Comparison of ENCODE assay signal across 14 mouse cellular contexts in genomic region chr10:93944241-93944640, GRCm38 (mm10). TPM values are rescaled to one million over a fixed set of nuclear protein-coding genes. Genes with fewer than 3 reads are reported as not detected.
DNase-seq lines count a peak whose midpoint lies in the region; ATAC-seq and TF ChIP-seq lines count a peak whose summit lies in the region.
"Had no signal": no experiment of that assay in that cellular context is flagged by ENCODE, and none has a peak within 500 bp of the region (broad histone marks: within the 10 kb centered on the region; RNA-seq: fewer than 3 reads in every experiment).

No protein-coding gene starts in this region.

- DNase-seq in heart, adult 11 months = peak; percentile 79
- no peak for DNase-seq in heart, adult 9 months (ENCODE audit: low spot score in 2 of 2)
- peak; percentile 46 for DNase-seq in lung, postnatal 0 days (ENCODE audit: low spot score)
- DNase-seq in lung, adult 18-20 months = no peak
- peak; percentile 91 for DNase-seq in adrenal gland, postnatal 14 days
- no peak for DNase-seq in layer of hippocampus, adult 18-20 months (ENCODE audit: low spot score in 2 of 2)
- DNase-seq: lung, adult 2 months; midbrain, embryonic 14.5 days; right cerebral cortex, postnatal 14 days had no signal

- TF ChIP-seq EP300 in lung, postnatal 0 days (IDR thresholded peaks at IDR 0.05) = no peak

- no peak for TF ChIP-seq POLR2A in olfactory bulb, adult 2 months (IDR thresholded peaks at IDR 0.05; ENCODE audit: insufficient read depth, low read depth, low read length)

- no peaks in the 10 kb centered on the region for H3K9me3 ChIP-seq in lung, postnatal 0 days (ENCODE audit: low read length)
- no peaks in the 10 kb centered on the region for H3K9me3 ChIP-seq in hindbrain, embryonic 16.5 days (ENCODE audit: control insufficient read depth, low read length)
- H3K9me3 ChIP-seq: hindbrain, embryonic 10.5 days; limb, embryonic 12.5 days; neural tube, embryonic 13.5 days had no signal

- H3K4me3 ChIP-seq in lung, postnatal 0 days (ENCODE audit: low read depth, low read length) = no peak overlapping the region
- H3K4me3 ChIP-seq in olfactory bulb, adult 2 months (ENCODE audit: insufficient read depth, low read depth, low read length) = no peak overlapping the region
- H3K4me3 ChIP-seq in hindbrain, embryonic 16.5 days (ENCODE audit: low read length) = no peak overlapping the region
- H3K4me3 ChIP-seq: hindbrain, embryonic 10.5 days; limb, embryonic 12.5 days; neural tube, embryonic 13.5 days had no signal

- no peak overlapping the region for H3K27ac ChIP-seq in lung, postnatal 0 days (ENCODE audit: low read length)
- H3K27ac ChIP-seq in olfactory bulb, adult 2 months (ENCODE audit: insufficient read depth, low read depth, low read length) = peak overlapping the region; percentile 65
- no peak overlapping the region for H3K27ac ChIP-seq in hindbrain, embryonic 16.5 days (ENCODE audit: low read depth, low read length)
- H3K27ac ChIP-seq: hindbrain, embryonic 10.5 days; limb, embryonic 12.5 days; neural tube, embryonic 13.5 days had no signal

- 41% methylated on average over 5 of the region's 5 CpGs for WGBS in lung, postnatal 0 days
- WGBS in olfactory bulb, adult 2 months = 14% methylated on average over 5 of the region's 5 CpGs
- WGBS in hindbrain, embryonic 16.5 days = 35% methylated on average over 5 of the region's 5 CpGs

- H3K9ac ChIP-seq in lung, postnatal 0 days (replicated peaks; ENCODE audit: low read depth) = no peak overlapping the region
- H3K9ac ChIP-seq in hindbrain, embryonic 16.5 days (ENCODE audit: low read depth, low read length) = no peak overlapping the region
- H3K9ac ChIP-seq: limb, embryonic 12.5 days; neural tube, embryonic 13.5 days had no signal

- ATAC-seq in lung, postnatal 0 days = peak; percentile 61
- no peak for ATAC-seq in hindbrain, embryonic 16.5 days

- no peaks in the 10 kb centered on the region for H3K27me3 ChIP-seq in lung, postnatal 0 days (replicated peaks; ENCODE audit: insufficient read depth, low read length)
- no peaks in the 10 kb centered on the region for H3K27me3 ChIP-seq in hindbrain, embryonic 16.5 days (replicated peaks; ENCODE audit: control insufficient read depth, insufficient read depth, low read length)
- H3K27me3 ChIP-seq: limb, embryonic 12.5 days; neural tube, embryonic 13.5 days had no signal

- H3K4me2 ChIP-seq in lung, postnatal 0 days (replicated peaks; ENCODE audit: low read depth, low read length) = no peak overlapping the region
- no peak overlapping the region for H3K4me2 ChIP-seq in hindbrain, embryonic 16.5 days (ENCODE audit: low read length)
- H3K4me2 ChIP-seq: limb, embryonic 12.5 days; neural tube, embryonic 13.5 days had no signal

- H3K4me1 ChIP-seq in lung, postnatal 0 days (ENCODE audit: insufficient read depth, low read depth, low read length) = no peaks in the 10 kb centered on the region
- peaks cover 8% of the 10 kb centered on the region for H3K4me1 ChIP-seq in olfactory bulb, adult 2 months (ENCODE audit: control insufficient read depth, insufficient read depth, low read length)
- H3K4me1 ChIP-seq in hindbrain, embryonic 16.5 days (ENCODE audit: control insufficient read depth, insufficient read depth, low read depth, low read length) = peaks cover 2% of the 10 kb centered on the region; the same call in 1 of the 2 replicates
- H3K4me1 ChIP-seq: hindbrain, embryonic 10.5 days had no signal

- no peaks in the 10 kb centered on the region for H3K36me3 ChIP-seq in lung, postnatal 0 days (ENCODE audit: insufficient read depth, low read length)
- H3K36me3 ChIP-seq in hindbrain, embryonic 16.5 days (ENCODE audit: control insufficient read depth, insufficient read depth, low read length) = no peaks in the 10 kb centered on the region
- H3K36me3 ChIP-seq: hindbrain, embryonic 10.5 days; limb, embryonic 12.5 days; neural tube, embryonic 13.5 days had no signal

- TF ChIP-seq CTCF in lung, postnatal 0 days (IDR thresholded peaks at IDR 0.05) = no peak
- no peak for TF ChIP-seq CTCF in olfactory bulb, adult 2 months (IDR thresholded peaks at IDR 0.05; ENCODE audit: insufficient read depth, low read depth, low read length)

RNA-seq across cellular contexts. Expression of gene Metap2, which starts 47.3 kb away (rescaled TPM):
- 135 and 137 TPM in 2 replicates for polyA plus RNA-seq in lung, postnatal 0 days (2015; fragmentation: Nextera tagmentation; extraction: Ambion mirVana)
- 239 and 243 TPM in 2 replicates for total RNA-seq in adrenal gland, postnatal 14 days (2021)
- 499 TPM in 1 of 2 replicates, not detected in the other for polyA plus RNA-seq in olfactory bulb, adult 2 months (2012; ENCODE audit: insufficient read depth, insufficient read length, low replicate concordance, missing spikeins)
- polyA plus RNA-seq in hindbrain, embryonic 16.5 days (2015; fragmentation: Nextera tagmentation; extraction: Ambion mirVana) = 138 and 152 TPM in 2 replicates
- 100 to 1,000 TPM; 114 to 116 TPM for total RNA-seq in layer of hippocampus, adult 18-20 months (2021)

Comparison
In these comparisons a context has a peak if more than half of its experiments do, and no peak if none do; other contexts are left out.
1. DNase-seq: peak in heart, adult 11 months (single experiment), lung, postnatal 0 days (single experiment) and adrenal gland, postnatal 14 days (single experiment); none in heart, adult 9 months (0 of 2), lung, adult 18-20 months (0 of 2) and layer of hippocampus, adult 18-20 months (0 of 2).